Mouse (Mus musculus) ES-E14 (cell line): Measurements from ENCODE around the gene Hsdl2.

Experiments
- CHD2 ChIP-seq: IDR thresholded peaks from 2 replicates; pipeline ENCODE4 v1.6.1; 2014; ENCODE audit warnings: mild to moderate bottlenecking, low read depth, low read length, inconsistent platforms
- ZC3H11A ChIP-seq: IDR thresholded peaks from 2 replicates; pipeline ENCODE4 v1.6.1; 2012; ENCODE audit warnings: low read depth, mild to moderate bottlenecking, inconsistent platforms, low read length, borderline replicate concordance
- ZNF384 ChIP-seq: IDR thresholded peaks from 2 replicates; pipeline ENCODE4 v1.6.1; 2012; ENCODE audit warnings: low read depth, low read length, inconsistent platforms

DNA sequence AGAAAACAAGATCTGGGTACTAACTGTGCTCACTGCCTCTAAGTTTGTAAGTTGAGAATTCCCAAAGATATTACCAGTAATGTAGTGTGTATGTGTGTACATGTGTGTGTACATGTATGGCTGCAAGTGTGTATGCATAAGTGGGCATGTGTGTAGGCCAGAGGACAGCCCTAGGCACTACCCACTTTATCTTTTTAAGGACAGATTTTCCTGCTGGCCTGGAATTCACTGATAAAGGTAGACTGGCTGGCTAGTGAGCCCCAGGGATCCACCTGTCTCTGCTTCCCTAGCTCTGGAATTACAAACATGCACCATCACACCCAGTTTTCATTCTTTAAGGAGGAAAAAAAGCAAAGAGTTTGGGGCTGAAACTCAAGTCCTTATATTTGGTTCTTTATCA, 26.2 kb upstream of the Hsdl2 start:
- TF ChIP-seq ZC3H11A, result no peak
- no peak for TF ChIP-seq ZNF384
- no peak for TF ChIP-seq CHD2
